Mouse (Mus musculus) embryonic facial prominence, embryonic 10.5 days (tissue): Measurements from ENCODE around the gene Cmklr1. TPM values are rescaled to one million over a fixed set of nuclear protein-coding genes. Genes with fewer than 3 reads are reported as not detected.

Experiments
- DNase-seq: peaks from one replicate; pipeline ENCODE4 v3.0.0-alpha.2; 2017; ENCODE audit warnings: low spot score
- H3K27ac ChIP-seq: fragments of 300-500 bp; sonication (generic); replicated peaks from 2 replicates; pipeline ENCODE4 v1.5.1; 2016; ENCODE audit warnings: mild to moderate bottlenecking
- H3K27me3 ChIP-seq: fragments of 300-500 bp; sonication (generic); replicated peaks from 2 replicates; pipeline ENCODE4 v1.6.1; 2016; ENCODE audit warnings: low read depth, mild to moderate bottlenecking; ENCODE audit not compliant: poor library complexity, severe bottlenecking
- H3K36me3 ChIP-seq: fragments of 300-500 bp; sonication (generic); replicated peaks from 2 replicates; pipeline ENCODE4 v1.6.1; 2016; ENCODE audit warnings: mild to moderate bottlenecking, moderate library complexity
- H3K4me1 ChIP-seq: fragments of 300-500 bp; sonication (generic); 2 replicates; pipeline ENCODE4 v1.6.1; 2016
- H3K4me3 ChIP-seq: fragments of 300-500 bp; sonication (generic); 2 replicates; pipeline ENCODE4 v1.5.1; 2016; ENCODE audit warnings: mild to moderate bottlenecking, moderate library complexity
- H3K9me3 ChIP-seq: fragments of 300-500 bp; sonication (generic); 2 replicates; pipeline ENCODE4 v1.6.1; 2016; ENCODE audit warnings: mild to moderate bottlenecking
- WGBS: fragments of 180-500 bp; shearing (Covaris S2); methylation state at CpG from one replicate; pipeline ENCODE4 v1.1.7; 2016; 5-methylcytosine and 5-hydroxymethylcytosine counted together
- polyA plus RNA-seq: library from polyadenylated mRNA; unstranded; fragments of >200 nt; fragmentation: Nextera tagmentation; extraction: Ambion mirVana; gene quantifications from 2 replicates; pipeline ENCODE4 v1.2.1, GENCODE M21; 2016

Cmklr1 gene
- polyA plus RNA-seq, 1 experiment from 2014 or later = 0.69 TPM

GRCm38 (mm10) chr5:113609891-113610290 is 40.3 kb downstream of the Cmklr1 start:
- Histone ChIP-seq H3K27me3 (no peaks in the 10 kb centered on the region; the same call in 1 of the 2 replicates), H3K9me3 (no peaks in the 10 kb centered on the region), H3K27ac (no peak overlapping the region), H3K36me3 (no peaks in the 10 kb centered on the region; the same call in 1 of the 2 replicates), H3K4me1 (peaks cover 22% of the 10 kb centered on the region), H3K4me3 (no peak overlapping the region)
- no peak for DNase-seq
- 81% methylated on average over 5 of the region's 5 CpGs for WGBS

- 84% methylated on average over 8 of the region's 8 CpGs for WGBS
- H3K36me3 ChIP-seq = no peaks in the 10 kb centered on the region
- peaks cover 22% of the 10 kb centered on the region for H3K4me1 ChIP-seq
- no peaks in the 10 kb centered on the region for H3K9me3 ChIP-seq
- no peak for DNase-seq
- H3K27me3 ChIP-seq = no peaks in the 10 kb centered on the region; the same call in 1 of the 2 replicates
- no peak overlapping the region for H3K4me3 ChIP-seq
- H3K27ac ChIP-seq = no peak overlapping the region
Observed at GRCm38 (mm10) chr5:113608511-113608910, 41.7 kb downstream of the Cmklr1 start.

DNA sequence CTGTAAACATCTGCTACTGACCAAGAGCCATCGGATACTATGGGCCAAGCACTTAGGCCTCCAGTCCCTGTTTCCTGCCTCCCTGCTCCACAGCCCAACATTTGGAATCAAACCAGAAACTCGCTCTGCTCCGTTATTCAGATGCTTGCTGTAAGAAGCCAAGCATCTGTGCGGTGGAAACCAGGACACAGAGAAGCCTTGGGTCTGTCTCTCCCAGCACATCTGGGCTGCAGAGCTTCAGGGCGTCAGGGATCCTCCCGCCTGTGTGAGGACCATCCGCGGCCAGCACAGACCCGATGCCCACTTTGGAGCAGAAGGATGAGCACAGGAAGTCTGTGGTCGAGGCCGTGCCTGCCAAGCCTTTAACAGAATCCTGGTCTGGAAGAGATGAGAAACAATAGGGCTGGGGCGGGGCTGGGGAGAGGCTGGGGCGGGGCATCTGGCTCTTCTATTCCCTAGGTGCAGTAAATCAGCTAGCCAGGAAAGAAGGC is 42.2 kb downstream of the Cmklr1 start:
- DNase-seq = no peak
- H3K36me3 ChIP-seq = no peaks in the 10 kb centered on the region
- 31% methylated on average over 13 of the region's 13 CpGs for WGBS
- H3K27me3 ChIP-seq = no peaks in the 10 kb centered on the region; the same call in 1 of the 2 replicates
- peak overlapping the region; percentile 67 for H3K27ac ChIP-seq
- no peaks in the 10 kb centered on the region for H3K9me3 ChIP-seq
- no peak overlapping the region for H3K4me3 ChIP-seq
- peaks cover 22% of the 10 kb centered on the region for H3K4me1 ChIP-seq

DNA sequence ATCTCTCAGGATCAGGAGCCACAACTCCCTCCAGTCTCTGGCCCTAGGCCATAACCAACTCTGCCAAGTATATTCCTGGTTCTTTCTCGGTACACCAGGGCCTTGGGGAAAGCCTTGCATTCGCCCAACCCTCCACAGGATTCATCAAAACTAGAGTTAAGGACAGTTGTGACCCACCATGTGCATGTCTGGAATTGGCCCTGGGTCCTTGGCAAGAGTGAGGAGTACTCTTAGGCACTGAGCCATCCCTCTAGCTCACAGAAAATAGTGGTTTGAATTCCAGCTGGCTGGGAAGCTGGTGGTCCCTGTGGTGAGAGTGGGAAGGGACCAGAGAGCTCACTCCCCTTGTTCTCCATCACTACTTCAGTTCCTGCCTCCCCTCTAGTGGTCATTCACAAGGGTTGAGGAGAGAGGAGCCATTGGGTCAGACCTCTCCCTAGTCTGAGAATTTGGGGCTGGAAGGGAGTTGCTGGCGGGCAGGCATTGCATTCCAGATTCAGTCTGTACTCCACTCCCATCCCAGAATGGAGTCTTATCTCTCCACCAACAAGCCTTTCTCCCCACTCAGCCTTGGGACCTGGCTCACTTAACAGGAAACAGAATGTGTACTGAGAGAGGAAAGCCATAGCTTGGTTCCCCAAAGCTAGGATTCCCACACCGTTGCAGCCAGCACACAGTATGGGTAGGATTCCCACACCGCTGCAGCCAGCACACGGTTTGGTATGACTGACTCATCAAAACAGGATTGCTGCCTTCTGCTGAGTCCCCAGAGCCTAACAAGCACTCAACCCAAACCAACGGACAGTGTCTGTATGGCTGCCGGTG is 43.1 kb downstream of the Cmklr1 start:
- H3K4me3 ChIP-seq = no peak overlapping the region
- H3K27me3 ChIP-seq = no peaks in the 10 kb centered on the region; the same call in 1 of the 2 replicates
- H3K27ac ChIP-seq = 0 out of 2 replicates have a peak overlapping the region, but pooled peaks have one; percentile 67
- DNase-seq = no peak
- 86% methylated on average over 8 of the region's 8 CpGs for WGBS
- no peaks in the 10 kb centered on the region for H3K36me3 ChIP-seq
- H3K9me3 ChIP-seq = no peaks in the 10 kb centered on the region
- peaks cover 22% of the 10 kb centered on the region for H3K4me1 ChIP-seq

GRCm38 (mm10) chr5:113606121-113606520 is 44.1 kb downstream of the Cmklr1 start:
- DNase-seq = no peak
- H3K9me3 ChIP-seq = no peaks in the 10 kb centered on the region
- no peak overlapping the region for H3K27ac ChIP-seq
- H3K36me3 ChIP-seq = no peaks in the 10 kb centered on the region
- peaks cover 18% of the 10 kb centered on the region for H3K4me1 ChIP-seq
- no peaks in the 10 kb centered on the region; the same call in 1 of the 2 replicates for H3K27me3 ChIP-seq
- H3K4me3 ChIP-seq = no peak overlapping the region
- WGBS = 72% methylated on average over 3 of the region's 3 CpGs

DNA sequence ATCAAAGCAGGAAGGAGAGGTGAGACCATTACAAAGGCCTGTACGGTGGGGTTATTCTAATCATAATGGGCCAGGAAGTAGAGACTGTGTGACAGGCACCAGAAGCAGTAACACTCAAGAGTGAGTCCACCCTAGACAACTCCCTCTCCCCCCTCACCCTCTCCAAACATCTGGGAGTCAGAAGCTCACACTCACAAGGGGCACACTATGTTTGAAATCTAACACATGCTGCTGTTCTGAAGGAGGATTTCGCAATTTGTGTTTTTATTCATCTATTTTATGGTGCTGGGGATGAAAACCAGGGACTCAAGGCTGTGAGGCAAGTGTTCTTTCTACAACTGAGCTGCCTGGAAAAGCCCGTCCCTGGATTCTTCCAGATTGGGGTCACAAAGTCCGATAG is 45.5 kb downstream of the Cmklr1 start:
- H3K4me1 ChIP-seq = peaks cover 20% of the 10 kb centered on the region
- no peak for DNase-seq

GRCm38 (mm10) chr5:113603471-113603870 is 46.8 kb downstream of the Cmklr1 start:
- Histone ChIP-seq H3K4me1 (peaks cover 17% of the 10 kb centered on the region), H3K36me3 (no peaks in the 10 kb centered on the region), H3K9me3 (no peaks in the 10 kb centered on the region), H3K27ac (no peak overlapping the region), H3K4me3 (no peak overlapping the region), H3K27me3 (no peaks in the 10 kb centered on the region)
- DNase-seq = no peak
- 80% methylated on average over 9 of the region's 9 CpGs for WGBS

More for the DNA sequence above, 45.5 kb downstream of the Cmklr1 start:
- H3K36me3 ChIP-seq = no peaks in the 10 kb centered on the region
- H3K27ac ChIP-seq = no peak overlapping the region
- 83% methylated on average over 4 of the region's 4 CpGs for WGBS
- H3K9me3 ChIP-seq = no peaks in the 10 kb centered on the region
- no peaks in the 10 kb centered on the region for H3K27me3 ChIP-seq
- H3K4me3 ChIP-seq = no peak overlapping the region

DNA sequence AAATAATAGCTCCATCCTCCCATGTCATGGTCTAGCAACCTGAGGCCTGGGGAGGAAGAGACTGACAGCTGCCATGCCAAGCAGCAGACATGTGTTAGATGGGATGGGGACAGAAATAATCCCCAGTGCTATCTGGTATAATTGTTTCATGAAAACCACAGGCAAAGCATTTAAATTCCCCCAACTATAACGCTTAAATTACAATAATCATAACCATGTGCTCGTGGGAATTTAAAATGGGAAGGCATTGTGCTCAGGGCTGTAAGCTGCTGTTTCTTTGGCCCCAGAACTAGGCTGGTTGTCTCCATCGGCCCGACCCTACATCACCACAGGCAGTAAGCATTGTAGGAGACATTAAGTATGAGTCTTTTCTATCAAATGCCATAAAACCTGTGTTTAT is 49.4 kb downstream of the Cmklr1 start:
- WGBS = 79% methylated on average over 4 of the region's 4 CpGs
- no peak for DNase-seq
- Histone ChIP-seq H3K36me3 (no peaks in the 10 kb centered on the region), H3K4me3 (no peak overlapping the region), H3K27me3 (no peaks in the 10 kb centered on the region), H3K9me3 (no peaks in the 10 kb centered on the region), H3K4me1 (peaks cover 9% of the 10 kb centered on the region; the same call in 1 of the 2 replicates), H3K27ac (no peak overlapping the region)

GRCm38 (mm10) chr5:113600181-113600580 is 50.0 kb downstream of the Cmklr1 start:
- WGBS = 73% methylated on average over 3 of the region's 3 CpGs
- peaks cover 9% of the 10 kb centered on the region; the same call in 1 of the 2 replicates for H3K4me1 ChIP-seq

GRCm38 (mm10) chr5:113596780-113597353 is 53.4 kb downstream of the Cmklr1 start:
- no peaks in the 10 kb centered on the region for H3K27me3 ChIP-seq
- no peaks in the 10 kb centered on the region for H3K36me3 ChIP-seq
- peaks cover 27% of the 10 kb centered on the region for H3K4me1 ChIP-seq
- DNase-seq = no peak
- no peak overlapping the region for H3K4me3 ChIP-seq
- WGBS = 71% methylated on average over 9 of the region's 9 CpGs
- H3K9me3 ChIP-seq = no peaks in the 10 kb centered on the region
- H3K27ac ChIP-seq = no peak overlapping the region

More at GRCm38 (mm10) chr5:113600181-113600580, 50.0 kb downstream of the Cmklr1 start:
- Histone ChIP-seq H3K4me3 (no peak overlapping the region), H3K27me3 (no peaks in the 10 kb centered on the region), H3K36me3 (no peaks in the 10 kb centered on the region), H3K9me3 (no peaks in the 10 kb centered on the region), H3K27ac (no peak overlapping the region)
- DNase-seq = no peak

DNA sequence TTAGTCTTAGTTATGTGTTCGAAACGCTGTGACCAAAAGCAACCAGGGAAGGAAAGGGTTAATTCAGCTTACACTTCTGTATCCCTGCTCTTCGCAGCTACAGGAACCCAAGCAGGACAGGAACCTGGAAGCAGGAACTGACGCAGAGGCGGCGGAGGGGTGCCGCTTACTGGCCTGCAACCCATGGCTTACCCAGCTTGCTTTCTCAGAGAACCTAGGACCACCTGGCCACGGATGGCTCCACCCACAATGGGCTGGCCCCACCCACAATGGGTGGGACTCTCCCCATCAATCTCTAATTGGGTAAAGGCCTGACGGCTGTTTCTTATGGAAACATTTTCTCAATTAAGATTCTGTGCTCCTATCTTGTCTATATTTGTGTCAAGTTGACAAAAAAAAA is 54.0 kb downstream of the Cmklr1 start:
- DNase-seq = no peak
- 83% methylated on average over 9 of the region's 9 CpGs for WGBS
- Histone ChIP-seq H3K4me3 (no peak overlapping the region), H3K9me3 (no peaks in the 10 kb centered on the region), H3K27ac (no peak overlapping the region), H3K4me1 (peaks cover 33% of the 10 kb centered on the region), H3K36me3 (no peaks in the 10 kb centered on the region), H3K27me3 (no peaks in the 10 kb centered on the region)

- no peak overlapping the region for H3K27ac ChIP-seq
- no peaks in the 10 kb centered on the region for H3K27me3 ChIP-seq
- H3K4me1 ChIP-seq = peaks cover 42% of the 10 kb centered on the region
- H3K4me3 ChIP-seq = no peak overlapping the region
- H3K36me3 ChIP-seq = no peaks in the 10 kb centered on the region
- 90% methylated on average over 6 of the region's 6 CpGs for WGBS
- no peaks in the 10 kb centered on the region for H3K9me3 ChIP-seq
- no peak for DNase-seq
Observed at GRCm38 (mm10) chr5:113593911-113594705, 56.1 kb downstream of the Cmklr1 start.
